Mouse (Mus musculus) limb, embryonic 13.5 days (tissue): ENCODE data around the gene Itsn1. TPM values are rescaled to one million over a fixed set of nuclear protein-coding genes. Genes with fewer than 3 reads are reported as not detected.
A peak's percentile ranks its signal among the peaks of the same experiment; 100 is the strongest.

ENCODE experiments used
- ATAC-seq: fragments of 200-750 bp; cut with Nextera tagmentation; 2 replicates; pipeline ENCODE4 v1.8.0; 2017; ENCODE audit warnings: low read depth, moderate number of reproducible peaks, moderate TSS enrichment; ENCODE audit not compliant: low FRiP score
- H3K27ac ChIP-seq: fragments of 300-500 bp; sonication (generic); 2 replicates; pipeline ENCODE4 v1.5.1; 2015; ENCODE audit warnings: inconsistent platforms, mild to moderate bottlenecking, moderate library complexity
- H3K27me3 ChIP-seq: fragments of 300-500 bp; sonication (generic); 2 replicates; pipeline ENCODE4 v1.6.1; 2015; ENCODE audit warnings: mild to moderate bottlenecking, inconsistent platforms
- H3K36me3 ChIP-seq: fragments of 300-500 bp; sonication (generic); 2 replicates; pipeline ENCODE4 v1.6.1; 2015; ENCODE audit warnings: inconsistent platforms, mild to moderate bottlenecking, moderate library complexity
- H3K4me1 ChIP-seq: fragments of 300-500 bp; sonication (generic); 2 replicates; pipeline ENCODE4 v1.6.1; 2015; ENCODE audit warnings: inconsistent platforms
- H3K4me2 ChIP-seq: fragments of 300-500 bp; sonication (generic); replicated peaks from 2 replicates; pipeline ENCODE4 v1.6.1; 2015; ENCODE audit warnings: inconsistent platforms, mild to moderate bottlenecking, moderate library complexity
- H3K4me3 ChIP-seq: fragments of 300-500 bp; sonication (generic); 2 replicates; pipeline ENCODE4 v1.5.1; 2015; ENCODE audit warnings: moderate library complexity, mild to moderate bottlenecking, inconsistent platforms
- H3K9ac ChIP-seq: fragments of 300-500 bp; sonication (generic); 2 replicates; pipeline ENCODE4 v1.6.1; 2015; ENCODE audit warnings: mild to moderate bottlenecking, inconsistent platforms
- H3K9me3 ChIP-seq: fragments of 300-500 bp; sonication (generic); 2 replicates; pipeline ENCODE4 v1.6.1; 2016; ENCODE audit warnings: inconsistent platforms
- WGBS: fragments of 180-500 bp; shearing (Covaris S2); methylation state at CpG from one replicate; pipeline ENCODE4 v1.1.7; 2015; 5-methylcytosine and 5-hydroxymethylcytosine counted together
- polyA plus RNA-seq: library from polyadenylated mRNA; unstranded; fragments of >200 nt; fragmentation: Nextera tagmentation; extraction: Ambion mirVana; gene quantifications from 2 replicates; pipeline ENCODE4 v1.2.1, GENCODE M21; 2015

Itsn1 gene
- polyA plus RNA-seq, 1 experiment from 2014 or later = 27.4 TPM

DNA sequence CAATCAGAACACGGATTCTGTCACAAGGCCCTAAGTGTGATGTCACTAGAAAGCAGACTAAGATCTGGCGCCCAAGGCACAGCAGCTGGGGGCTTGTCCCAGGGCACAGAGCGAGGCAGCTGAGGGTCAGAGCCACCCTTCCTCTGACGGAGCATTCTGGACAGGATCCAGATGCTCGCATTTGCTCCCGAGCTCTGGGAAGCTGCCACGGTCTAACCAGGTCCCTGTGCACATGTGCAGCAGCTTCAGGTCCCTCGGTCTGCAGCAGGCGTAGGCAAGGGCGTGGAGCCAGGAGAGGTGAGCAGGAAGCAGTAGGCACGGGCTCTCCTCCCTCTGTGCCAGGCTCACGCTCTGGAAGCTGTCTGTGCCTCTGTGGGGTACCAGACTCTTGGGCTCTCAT, 160.8 kb downstream of the Itsn1 start:
- no peak overlapping the region for H3K4me3 ChIP-seq
- WGBS = 36% methylated on average over 12 of the region's 12 CpGs
- H3K9me3 ChIP-seq = no peaks in the 10 kb centered on the region
- H3K9ac ChIP-seq = no peak overlapping the region
- H3K4me1 ChIP-seq = peaks cover 26% of the 10 kb centered on the region
- ATAC-seq = peak; percentile 37; the same call in 1 of the 2 replicates
- H3K27ac ChIP-seq = no peak overlapping the region
- H3K4me2 ChIP-seq = no peak overlapping the region
- no peaks in the 10 kb centered on the region for H3K36me3 ChIP-seq
- no peaks in the 10 kb centered on the region for H3K27me3 ChIP-seq

DNA sequence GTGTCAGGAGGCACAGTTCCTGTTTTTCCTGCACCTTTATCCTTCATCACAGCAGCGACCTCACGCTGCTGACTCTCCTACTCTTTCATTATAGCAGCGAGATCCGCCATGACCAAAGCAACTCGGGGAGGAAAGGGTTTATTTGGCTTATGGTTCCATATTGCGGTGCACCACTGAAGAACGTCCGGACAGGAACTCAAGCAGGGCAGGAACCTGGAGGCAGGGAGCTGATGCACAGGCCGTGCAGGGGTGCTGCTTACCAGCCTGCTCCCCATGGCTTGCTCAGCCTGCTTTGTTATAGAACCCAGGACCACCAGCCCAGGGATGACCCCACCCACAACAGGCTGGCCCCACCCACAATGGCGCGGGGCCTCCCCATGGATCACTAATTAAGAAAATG, 162.1 kb downstream of the Itsn1 start:
- H3K4me3 ChIP-seq = no peak overlapping the region
- H3K27me3 ChIP-seq = no peaks in the 10 kb centered on the region
- H3K4me2 ChIP-seq = no peak overlapping the region
- H3K9me3 ChIP-seq = no peaks in the 10 kb centered on the region
- no peak overlapping the region for H3K9ac ChIP-seq
- H3K4me1 ChIP-seq = peaks cover 22% of the 10 kb centered on the region
- no peak for ATAC-seq
- no peak overlapping the region for H3K27ac ChIP-seq
- 86% methylated on average over 11 of the region's 11 CpGs for WGBS
- no peaks in the 10 kb centered on the region for H3K36me3 ChIP-seq

DNA sequence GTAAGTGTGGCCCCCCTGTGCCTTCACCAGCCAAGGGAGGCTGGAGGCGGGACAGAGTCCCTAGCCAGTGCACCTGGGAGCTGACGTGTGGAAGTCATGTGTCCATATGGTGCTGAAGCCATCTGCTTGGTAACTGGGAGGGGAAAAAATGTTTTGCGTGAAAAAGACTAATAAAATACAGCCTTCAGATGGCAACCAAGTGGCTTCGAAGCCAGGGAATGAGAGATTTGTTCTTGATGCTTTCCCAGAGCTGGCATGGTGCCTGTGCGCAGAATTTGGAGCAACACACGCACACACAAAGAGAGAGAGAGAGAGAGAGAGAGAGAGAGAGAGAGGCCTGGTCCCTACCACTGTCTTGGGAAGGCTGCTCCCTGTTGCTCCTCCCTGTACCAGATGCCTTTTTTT, 167.3 kb downstream of the Itsn1 start:
- H3K4me3 ChIP-seq = no peak overlapping the region

DNA sequence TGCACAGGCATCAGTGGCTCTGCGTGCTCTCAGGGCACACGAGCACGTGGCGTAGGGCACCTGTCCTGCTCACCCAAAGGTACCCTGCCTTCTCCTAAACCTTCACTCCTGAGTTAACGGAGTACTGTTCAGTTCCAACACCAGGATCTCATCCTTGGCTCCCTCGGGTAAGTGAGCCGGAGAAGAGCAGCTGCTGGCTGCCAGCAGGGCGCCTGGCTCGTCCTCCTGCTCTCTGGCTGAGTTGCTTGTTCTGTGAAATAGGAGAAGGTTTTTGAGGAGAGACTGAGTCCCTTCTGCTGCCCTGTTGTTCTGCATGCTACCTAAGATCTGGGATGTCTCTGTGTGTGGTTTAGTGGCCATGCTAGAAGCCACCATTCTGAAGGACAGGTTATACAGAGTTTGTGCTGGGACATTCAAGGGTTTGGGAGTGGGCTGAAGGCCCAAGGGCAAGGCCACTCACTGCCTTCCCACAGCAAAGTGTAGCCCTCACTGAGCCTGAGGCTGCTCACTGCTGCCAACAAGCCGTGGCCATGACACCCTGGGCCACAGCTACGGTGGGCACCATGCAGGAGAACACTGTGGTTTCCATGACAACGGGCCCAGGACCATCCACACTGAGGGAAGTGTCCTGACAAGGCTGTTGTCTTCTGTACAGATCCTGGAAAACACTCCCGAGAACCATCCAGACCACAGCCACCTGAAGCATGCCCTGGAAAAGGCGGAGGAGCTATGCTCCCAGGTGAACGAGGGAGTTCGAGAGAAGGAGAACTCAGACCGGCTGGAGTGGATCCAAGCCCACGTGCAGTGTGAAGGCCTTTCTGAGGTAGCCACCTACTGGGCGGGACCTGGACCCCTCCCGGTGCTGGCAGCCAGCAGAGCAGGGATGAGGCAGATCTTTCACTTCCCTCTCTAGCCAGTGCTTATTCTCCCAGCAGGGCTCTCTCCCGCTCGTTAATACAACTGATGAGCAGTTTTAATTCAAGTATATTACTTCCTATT, 170.1 kb downstream of the Itsn1 start:
- peaks cover 22% of the 10 kb centered on the region for H3K4me1 ChIP-seq
- WGBS = 58% methylated on average over 22 of the region's 22 CpGs
- H3K4me2 ChIP-seq = no peak overlapping the region
- no peaks in the 10 kb centered on the region for H3K36me3 ChIP-seq
- ATAC-seq = peak; percentile 25; the same call in 1 of the 2 replicates
- no peaks in the 10 kb centered on the region for H3K27me3 ChIP-seq
- no peaks in the 10 kb centered on the region for H3K9me3 ChIP-seq
- H3K4me3 ChIP-seq = no peak overlapping the region
- no peak overlapping the region; the same call in 1 of the 2 replicates for H3K27ac ChIP-seq
- no peak overlapping the region for H3K9ac ChIP-seq

More for the DNA sequence above, 167.3 kb downstream of the Itsn1 start:
- WGBS = 30% methylated on average over 6 of the region's 6 CpGs
- Histone ChIP-seq H3K9me3 (no peaks in the 10 kb centered on the region), H3K4me2 (no peak overlapping the region), H3K9ac (no peak overlapping the region), H3K4me1 (peaks cover 22% of the 10 kb centered on the region), H3K27ac (peak overlapping the region; percentile 63), H3K36me3 (no peaks in the 10 kb centered on the region), H3K27me3 (no peaks in the 10 kb centered on the region)
- ATAC-seq = peak; percentile 46; the same call in 1 of the 2 replicates

DNA sequence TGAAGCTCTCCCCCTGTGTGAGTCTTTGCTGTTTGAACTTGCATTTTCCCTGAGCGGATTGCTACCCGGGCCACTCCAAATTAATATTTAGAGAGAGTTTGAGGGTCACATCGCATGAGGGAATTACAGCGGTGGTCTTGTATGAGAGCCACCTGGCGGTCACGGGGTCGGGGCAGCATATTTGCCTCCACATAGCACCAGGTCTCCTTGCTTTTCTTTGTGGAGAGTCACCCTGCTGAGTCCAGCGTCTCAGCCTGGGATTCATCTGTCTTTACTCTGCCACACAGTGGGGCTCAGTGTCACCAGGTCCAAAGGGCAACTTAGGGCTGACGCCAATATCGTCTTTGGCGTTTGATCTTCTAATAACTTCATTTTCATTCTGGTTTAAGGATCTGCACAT, 171.2 kb downstream of the Itsn1 start:
- Histone ChIP-seq H3K27me3 (no peaks in the 10 kb centered on the region), H3K36me3 (no peaks in the 10 kb centered on the region), H3K9me3 (no peaks in the 10 kb centered on the region), H3K4me3 (no peak overlapping the region), H3K4me1 (peaks cover 22% of the 10 kb centered on the region), H3K9ac (no peak overlapping the region), H3K27ac (no peak overlapping the region), H3K4me2 (no peak overlapping the region)
- 63% methylated on average over 11 of the region's 11 CpGs for WGBS
- ATAC-seq = no peak

DNA sequence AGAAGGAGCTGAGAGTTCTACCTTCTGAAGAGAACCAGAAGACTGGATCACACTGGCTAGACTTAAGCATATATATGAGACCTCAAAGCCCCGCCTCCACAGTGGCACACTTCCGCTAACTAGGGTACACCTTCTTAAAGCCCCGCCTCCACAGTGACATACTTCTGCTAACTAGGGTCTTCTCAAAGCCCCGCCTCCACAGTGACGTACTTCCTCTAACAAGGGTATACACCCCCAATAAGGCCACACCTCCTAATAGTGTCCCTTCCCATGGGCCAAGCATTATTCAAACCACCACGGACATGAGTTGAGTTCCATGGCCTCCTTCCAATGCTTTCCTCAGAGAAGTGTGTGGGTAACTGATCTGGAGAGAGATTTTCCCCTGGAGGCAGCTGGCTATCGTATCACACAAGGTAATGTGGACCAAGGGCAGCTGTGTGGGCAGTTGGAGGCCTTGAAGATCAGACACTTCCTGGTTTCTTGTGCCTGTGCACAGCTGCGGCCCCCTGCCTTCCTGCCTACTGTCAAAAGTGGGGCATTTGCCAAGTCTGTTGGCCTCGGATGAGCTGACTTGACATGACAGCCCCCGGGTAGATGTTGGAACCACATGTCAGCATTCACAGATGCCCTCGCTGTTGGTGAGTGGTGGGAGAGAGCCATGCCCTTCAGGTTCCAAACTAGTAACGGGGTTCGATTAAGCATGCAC, 174.9 kb downstream of the Itsn1 start:
- peaks cover 19% of the 10 kb centered on the region for H3K4me1 ChIP-seq
- H3K9me3 ChIP-seq = no peaks in the 10 kb centered on the region
- no peak overlapping the region for H3K4me3 ChIP-seq
- no peaks in the 10 kb centered on the region for H3K27me3 ChIP-seq
- no peak overlapping the region for H3K9ac ChIP-seq
- H3K4me2 ChIP-seq = no peak overlapping the region
- no peak for ATAC-seq
- H3K36me3 ChIP-seq = no peaks in the 10 kb centered on the region
- 93% methylated on average over 13 of the region's 13 CpGs for WGBS
- H3K27ac ChIP-seq = no peak overlapping the region

DNA sequence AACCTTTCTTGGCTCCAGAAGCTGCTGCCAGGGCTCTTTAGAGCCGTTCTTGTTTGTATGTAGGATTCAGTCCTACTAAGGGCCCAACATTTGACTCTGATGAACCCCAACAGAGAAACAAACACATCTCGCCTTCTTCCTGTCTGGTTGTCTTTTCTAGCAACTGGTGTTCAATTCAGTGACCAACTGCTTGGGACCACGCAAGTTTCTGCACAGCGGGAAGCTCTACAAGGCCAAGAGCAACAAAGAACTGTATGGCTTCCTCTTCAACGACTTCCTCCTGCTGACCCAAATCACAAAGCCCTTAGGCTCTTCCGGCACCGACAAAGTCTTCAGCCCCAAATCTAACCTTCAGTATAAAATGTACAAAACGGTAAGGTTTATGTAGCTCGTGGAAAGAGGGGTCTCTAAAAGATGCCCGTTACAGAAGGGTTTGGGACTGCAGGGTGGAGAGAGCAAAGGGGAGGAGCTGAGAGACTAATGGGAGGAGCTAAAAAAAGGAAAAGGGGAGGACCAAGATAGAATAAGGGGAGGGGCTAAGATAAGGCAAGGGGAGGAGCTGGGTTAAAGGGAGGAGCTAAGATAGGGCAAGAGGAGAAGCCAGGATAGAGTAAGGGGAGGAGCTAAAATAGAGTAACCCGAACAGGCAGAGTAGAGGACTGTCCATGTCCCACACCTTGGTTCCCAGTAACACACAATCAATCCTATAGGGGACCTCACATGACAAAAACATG, 176.2 kb downstream of the Itsn1 start:
- WGBS = 84% methylated on average over 11 of the region's 11 CpGs
- ATAC-seq = no peak

DNA sequence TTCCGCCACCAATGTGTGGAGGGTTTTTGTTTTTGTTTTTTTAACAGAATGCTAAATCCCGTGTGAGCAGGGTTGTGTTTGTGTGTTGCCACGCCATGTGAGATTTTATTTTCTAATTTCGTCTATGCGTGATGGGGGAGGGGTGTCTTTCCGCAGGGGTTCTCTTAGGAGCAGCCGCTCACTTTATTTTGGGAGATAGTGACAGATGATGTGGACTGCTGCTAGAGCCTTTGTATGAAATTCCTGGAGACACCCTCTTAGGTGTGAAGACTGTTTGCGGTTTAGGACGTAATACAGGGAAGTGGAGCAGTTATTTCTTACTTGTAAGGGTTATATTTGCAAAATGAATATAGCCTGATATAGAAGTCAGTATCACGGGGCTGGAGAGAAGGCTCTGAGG, 176.9 kb downstream of the Itsn1 start:
- Histone ChIP-seq H3K4me2 (no peak overlapping the region), H3K27me3 (no peaks in the 10 kb centered on the region)
- 87% methylated on average over 10 of the region's 10 CpGs for WGBS

More for the DNA sequence above, 176.2 kb downstream of the Itsn1 start:
- H3K36me3 ChIP-seq = no peaks in the 10 kb centered on the region
- H3K27ac ChIP-seq = no peak overlapping the region
- H3K4me3 ChIP-seq = no peak overlapping the region
- no peaks in the 10 kb centered on the region for H3K9me3 ChIP-seq
- peaks cover 14% of the 10 kb centered on the region for H3K4me1 ChIP-seq
- no peaks in the 10 kb centered on the region for H3K27me3 ChIP-seq
- no peak overlapping the region for H3K4me2 ChIP-seq
- H3K9ac ChIP-seq = no peak overlapping the region

DNA sequence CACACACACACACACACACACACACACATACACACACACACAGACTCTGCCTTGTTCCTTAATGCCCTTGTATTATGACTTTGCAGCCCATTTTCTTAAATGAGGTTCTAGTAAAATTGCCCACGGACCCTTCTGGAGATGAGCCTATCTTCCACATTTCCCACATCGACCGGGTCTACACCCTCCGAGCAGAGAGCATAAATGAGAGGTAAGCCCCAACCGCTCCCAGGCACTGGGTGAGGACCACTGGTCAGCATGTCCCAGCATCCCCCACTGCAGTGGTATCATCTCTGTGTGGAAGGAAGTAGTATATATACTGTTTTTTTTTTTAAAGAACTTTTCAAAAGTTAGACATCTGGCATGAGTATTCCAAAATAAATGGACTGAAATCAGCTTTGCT, 177.6 kb downstream of the Itsn1 start:
- Histone ChIP-seq H3K4me2 (no peak overlapping the region), H3K4me1 (peaks cover 14% of the 10 kb centered on the region), H3K9ac (no peak overlapping the region), H3K27ac (no peak overlapping the region), H3K9me3 (no peaks in the 10 kb centered on the region), H3K4me3 (no peak overlapping the region), H3K36me3 (no peaks in the 10 kb centered on the region), H3K27me3 (no peaks in the 10 kb centered on the region)
- ATAC-seq = no peak
- WGBS = 90% methylated on average over 5 of the region's 5 CpGs

More for the DNA sequence above, 176.9 kb downstream of the Itsn1 start:
- Histone ChIP-seq H3K4me3 (no peak overlapping the region), H3K27ac (no peak overlapping the region), H3K4me1 (peaks cover 14% of the 10 kb centered on the region), H3K9me3 (no peaks in the 10 kb centered on the region), H3K9ac (no peak overlapping the region), H3K36me3 (no peaks in the 10 kb centered on the region)
- ATAC-seq = no peak

DNA sequence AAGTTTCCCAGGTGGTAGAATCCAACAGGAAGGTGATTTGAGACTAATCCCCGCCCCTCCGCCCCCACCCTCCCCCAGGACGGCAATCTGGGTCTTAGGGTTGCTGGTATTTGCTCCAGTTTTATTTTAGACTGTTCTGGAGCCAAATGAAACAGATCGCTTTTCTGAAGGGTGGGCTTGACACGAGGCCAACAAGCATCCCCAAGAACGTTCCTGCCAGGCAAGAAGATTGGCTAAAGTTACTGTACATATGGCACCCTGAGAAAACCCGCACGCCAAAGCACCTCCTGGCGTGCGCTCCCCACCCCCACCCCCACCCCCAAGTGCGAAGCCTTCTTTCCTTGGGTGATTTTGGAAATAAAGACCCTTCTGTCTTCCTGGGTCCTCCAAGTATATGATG, 178.1 kb downstream of the Itsn1 start:
- Histone ChIP-seq H3K4me2 (no peak overlapping the region), H3K27me3 (no peaks in the 10 kb centered on the region), H3K4me3 (no peak overlapping the region), H3K4me1 (peaks cover 14% of the 10 kb centered on the region), H3K36me3 (no peaks in the 10 kb centered on the region), H3K27ac (0 out of 2 replicates have a peak overlapping the region, but pooled peaks have one; percentile 28), H3K9me3 (no peaks in the 10 kb centered on the region), H3K9ac (no peak overlapping the region)
- WGBS = 60% methylated on average over 11 of the region's 11 CpGs
- ATAC-seq = no peak

DNA sequence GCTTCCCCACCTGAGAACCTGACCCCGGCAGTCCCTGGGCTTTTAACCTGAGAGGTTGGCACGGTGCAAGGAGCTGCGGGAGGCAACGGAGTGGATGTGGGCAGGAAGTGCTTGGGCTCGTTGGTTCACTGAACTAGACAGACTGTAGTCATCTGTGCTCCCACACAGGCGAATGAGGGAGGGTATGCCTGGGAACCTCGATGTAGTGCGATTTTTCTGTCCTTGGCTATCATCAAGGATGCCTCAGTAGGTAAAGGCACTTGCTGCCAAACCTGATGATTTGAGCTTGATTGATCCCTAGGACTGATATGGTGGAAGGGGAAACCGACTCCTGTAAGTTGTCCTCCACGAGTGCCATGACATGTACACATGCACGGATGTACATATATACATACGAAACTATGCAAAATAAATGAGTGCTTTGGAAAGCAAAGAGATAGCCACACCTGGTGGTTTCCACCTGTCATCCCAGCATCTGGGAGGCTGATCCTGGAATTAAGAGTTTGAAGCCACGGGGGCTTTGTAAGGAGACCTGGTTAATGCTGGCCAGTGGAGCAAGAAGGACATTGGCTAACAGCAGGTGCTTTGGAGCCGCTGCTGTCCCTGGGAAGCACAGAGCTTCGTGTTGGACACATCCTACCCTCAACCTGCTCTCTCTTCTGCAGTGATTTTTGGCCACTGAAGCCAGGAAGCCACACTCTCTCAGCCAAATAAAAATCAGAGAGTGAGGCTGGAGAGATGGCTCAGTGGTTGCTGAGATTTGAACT, 180.7 kb downstream of the Itsn1 start:
- H3K36me3 ChIP-seq = no peaks in the 10 kb centered on the region
- H3K4me3 ChIP-seq = no peak overlapping the region
- ATAC-seq = no peak
- H3K4me1 ChIP-seq = peaks cover 14% of the 10 kb centered on the region
- no peak overlapping the region for H3K27ac ChIP-seq
- 88% methylated on average over 15 of the region's 15 CpGs for WGBS
- no peak overlapping the region for H3K4me2 ChIP-seq
- no peaks in the 10 kb centered on the region for H3K27me3 ChIP-seq
- H3K9ac ChIP-seq = no peak overlapping the region
- no peaks in the 10 kb centered on the region for H3K9me3 ChIP-seq
